Mouse (Mus musculus): ENCODE measurements around the gene RPS10-NUDT3.

DNA sequence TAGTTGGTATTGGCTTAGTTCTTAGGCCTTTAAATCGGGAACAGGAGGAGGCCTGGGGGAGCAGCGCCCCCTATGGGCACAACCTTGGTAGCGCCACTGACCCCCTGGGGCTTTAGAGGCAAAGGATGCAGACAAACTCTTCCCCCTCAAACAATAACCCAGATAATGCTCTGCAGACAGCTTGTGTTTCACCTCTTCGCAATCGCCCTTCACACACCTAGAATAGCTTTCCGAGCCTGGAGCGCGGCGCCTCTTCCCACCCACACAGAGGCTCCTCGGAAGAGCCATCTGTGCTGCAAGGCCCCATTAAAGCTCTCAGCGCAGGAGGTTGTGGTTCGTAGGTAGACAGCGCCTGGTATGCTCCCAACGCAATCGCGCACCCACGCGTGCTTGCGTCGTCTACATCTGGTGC, 3.9 kb upstream of the RPS10-NUDT3 start:
- TF ChIP-seq HCFC1 (IDR thresholded peaks at IDR 0.05; ENCODE audit: borderline replicate concordance, insufficient read depth, low read length), result 0 out of 2 replicates have a peak, but pooled peaks have one; percentile 42
- no peak for TF ChIP-seq CHD2 (IDR thresholded peaks at IDR 0.05; ENCODE audit: low read depth, low read length)
- no peak for TF ChIP-seq MAFK (IDR thresholded peaks at IDR 0.05; ENCODE audit: insufficient read depth, low read depth, low read length)
